Mouse (Mus musculus): ENCODE measurements around the gene Pgap3.

The Pgap3 gene

DNA sequence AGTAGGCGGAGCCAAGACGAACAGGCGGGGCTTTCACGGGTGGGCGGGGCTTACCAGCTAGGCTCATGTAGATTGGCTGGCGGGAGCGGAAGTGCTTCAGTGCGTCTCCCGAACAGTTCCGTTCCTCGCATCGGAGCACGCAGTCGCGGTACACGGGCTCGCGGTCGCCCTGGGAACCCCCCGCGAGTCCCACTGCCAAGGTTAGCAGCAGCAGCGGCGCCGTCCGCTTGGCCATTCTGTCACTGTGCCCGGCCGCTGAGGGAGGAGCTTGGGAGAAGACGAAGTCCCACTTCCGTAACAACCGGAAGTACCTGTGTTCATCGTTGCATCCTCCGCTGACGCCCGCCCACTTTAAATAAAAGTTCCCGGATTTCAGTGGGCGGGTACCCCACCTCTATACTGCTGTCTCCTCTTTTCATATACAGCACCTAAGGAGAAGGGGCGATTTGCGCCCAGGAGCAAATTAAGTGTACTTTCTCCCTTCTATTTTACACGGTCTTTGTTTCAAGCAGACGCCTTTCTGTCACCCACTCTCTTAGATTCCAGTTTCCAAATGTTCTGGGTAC lies at the start of gene Pgap3:
TSS of gene Pgap3 (minus strand) at position 330 of the 566 bp plus-strand sequence.
- peak; percentile 90 for DNase-seq

DNA sequence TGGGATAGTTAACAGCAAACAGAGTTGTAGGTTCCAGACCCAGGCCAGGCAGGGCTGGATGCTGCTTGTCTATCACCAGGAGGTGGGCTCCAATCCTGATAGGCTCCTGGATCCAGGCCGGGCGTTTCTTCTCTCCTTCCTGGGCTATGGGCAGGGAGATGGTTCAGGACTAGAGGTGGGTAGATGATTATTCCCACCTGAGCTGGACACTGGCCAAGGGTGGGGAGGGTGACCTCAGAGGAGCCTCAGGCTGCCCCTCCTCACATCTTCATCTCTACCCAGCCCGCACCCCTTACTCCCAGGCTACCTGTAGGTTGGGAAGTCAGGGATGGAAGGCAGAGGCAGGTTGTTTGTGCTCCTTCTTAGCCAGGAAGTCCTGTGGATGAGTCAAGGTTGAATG lies 49.1 kb upstream of the Pgap3 start:
- DNase-seq: no peak

DNA sequence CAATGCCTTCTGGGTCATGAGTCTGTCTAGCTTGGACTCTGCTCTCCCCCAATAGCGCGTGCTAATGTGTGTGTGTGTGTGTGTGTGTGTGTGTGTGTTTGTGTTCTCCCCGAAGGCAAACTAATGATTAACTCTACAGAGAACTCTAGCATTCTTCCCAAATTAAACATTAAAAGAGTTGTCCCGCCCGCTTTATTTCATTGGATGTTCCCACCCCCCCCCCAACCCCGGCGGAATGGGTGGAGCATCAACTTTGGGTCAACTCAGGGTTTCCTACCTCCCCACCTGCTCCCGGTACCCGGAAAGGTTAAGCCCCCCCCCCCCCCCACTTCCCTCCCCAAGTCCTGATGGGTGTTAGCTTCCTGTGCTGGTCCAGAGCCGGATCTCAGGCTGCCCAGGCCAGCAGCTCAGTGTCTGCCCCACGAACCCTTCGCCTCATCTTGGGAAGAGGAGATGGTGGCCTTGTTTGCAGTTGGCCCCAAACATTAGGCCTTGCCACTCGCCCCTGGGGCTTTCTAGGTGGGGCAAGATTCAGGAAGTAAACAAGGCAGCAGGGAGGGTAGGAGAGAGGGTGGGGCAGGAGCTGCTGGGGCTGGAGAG lies 48.0 kb upstream of the Pgap3 start:
- DNase-seq: peak; percentile 63

DNA sequence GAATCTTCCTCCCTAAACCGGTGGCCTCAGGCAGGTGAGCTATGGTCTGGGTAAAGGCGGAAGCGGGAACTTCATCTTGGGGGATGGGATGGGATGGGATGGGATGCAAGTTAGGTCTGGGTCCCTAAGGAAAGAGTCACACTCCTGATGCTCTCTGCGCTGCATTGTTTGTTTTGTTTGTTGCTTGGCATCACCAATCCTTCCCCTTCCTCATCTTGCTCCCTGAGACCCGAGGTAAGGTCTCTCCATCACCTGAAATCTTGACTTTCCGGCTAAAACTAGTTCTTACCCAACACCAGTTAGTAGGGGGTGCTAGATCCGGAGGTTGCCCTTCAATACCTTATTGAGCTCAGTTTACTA lies 47.2 kb upstream of the Pgap3 start:
- DNase-seq: no peak

DNA sequence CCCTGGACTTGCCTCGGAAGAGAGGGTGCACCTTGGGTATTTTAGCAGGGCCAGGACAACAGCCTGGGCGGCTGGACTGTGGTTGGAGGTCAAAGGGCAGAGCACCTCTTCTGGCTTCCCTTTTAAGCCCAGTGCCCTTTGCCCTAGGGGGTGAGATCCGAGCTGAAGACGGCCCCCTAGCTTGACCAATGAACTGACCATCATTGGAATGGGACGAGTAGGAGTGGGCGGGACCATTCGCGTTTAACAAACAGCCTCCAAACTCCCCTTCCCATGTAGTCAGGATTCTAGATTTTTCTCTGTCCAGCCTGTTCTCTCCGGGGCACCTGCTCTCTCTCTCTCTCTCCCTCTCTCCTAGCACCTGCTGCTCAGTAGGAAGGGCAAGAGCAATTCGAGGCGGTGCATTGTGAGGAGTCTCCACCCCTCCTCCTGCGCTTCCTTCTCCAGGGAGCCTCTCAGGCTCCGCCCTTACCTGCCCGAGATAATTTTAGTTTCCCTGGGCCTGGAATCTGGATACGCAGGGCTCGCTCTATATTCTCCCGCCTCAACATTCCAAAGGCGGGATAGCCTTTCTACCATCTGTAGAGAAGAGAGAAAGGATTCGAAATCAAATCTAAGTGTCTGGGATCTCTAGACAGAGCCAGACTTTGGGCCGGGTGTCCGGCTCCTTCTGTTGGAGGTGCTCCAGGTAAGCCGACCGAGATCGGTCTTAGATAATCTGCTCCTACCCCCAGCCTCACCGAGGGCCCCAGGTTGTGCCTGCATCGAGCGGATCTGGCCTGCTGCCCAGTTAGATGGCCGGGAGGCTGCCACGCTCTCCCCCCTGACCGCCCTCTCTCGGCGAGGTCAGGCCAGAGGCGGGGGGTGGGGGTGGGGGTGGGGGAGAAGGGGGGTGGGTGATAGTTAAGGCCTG lies 46.5 kb upstream of the Pgap3 start:
- peak; percentile 87 for DNase-seq

DNA sequence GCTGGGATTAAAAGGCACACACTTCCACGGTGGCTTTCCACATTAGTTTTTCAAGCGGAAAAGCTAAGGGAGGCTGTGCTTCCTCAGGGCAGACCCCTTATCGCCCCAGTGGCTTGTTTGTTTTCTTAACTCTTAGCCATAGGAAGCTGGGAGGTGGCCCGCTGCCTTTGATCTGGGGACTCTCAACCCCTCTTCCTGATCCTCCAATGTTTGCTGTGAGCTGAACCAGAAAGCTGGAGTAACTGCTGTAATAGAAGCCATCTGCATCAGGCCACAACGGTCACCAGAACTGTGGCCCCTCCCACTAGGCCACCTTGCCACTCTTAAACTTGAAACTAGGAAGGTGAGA lies 45.9 kb upstream of the Pgap3 start, which contains the start of gene Grb7:
TSS of gene Grb7 (plus strand) at position 182 of the 349 bp plus-strand sequence.
- no peak for DNase-seq

DNA sequence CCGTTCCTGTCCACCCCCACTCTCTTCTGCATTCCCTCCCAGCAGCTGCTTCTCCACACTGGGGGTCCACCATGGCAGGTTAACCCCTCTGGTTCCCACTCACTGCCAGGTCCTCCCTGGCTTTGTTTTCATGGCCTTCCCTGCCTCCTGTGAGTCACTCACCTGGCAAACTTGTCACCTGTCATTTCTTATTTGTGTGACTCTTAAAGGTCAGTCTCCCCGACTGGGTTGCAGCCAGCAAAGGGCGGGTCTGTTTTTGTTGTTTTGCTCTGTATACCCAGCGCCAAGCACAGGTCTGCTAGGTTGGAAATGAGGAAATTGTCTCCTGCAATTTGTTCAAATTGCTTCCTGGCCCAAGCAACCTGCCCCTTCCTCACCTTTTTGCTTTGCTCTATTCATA lies 45.4 kb upstream of the Pgap3 start:
- peak; percentile 57 for DNase-seq

DNA sequence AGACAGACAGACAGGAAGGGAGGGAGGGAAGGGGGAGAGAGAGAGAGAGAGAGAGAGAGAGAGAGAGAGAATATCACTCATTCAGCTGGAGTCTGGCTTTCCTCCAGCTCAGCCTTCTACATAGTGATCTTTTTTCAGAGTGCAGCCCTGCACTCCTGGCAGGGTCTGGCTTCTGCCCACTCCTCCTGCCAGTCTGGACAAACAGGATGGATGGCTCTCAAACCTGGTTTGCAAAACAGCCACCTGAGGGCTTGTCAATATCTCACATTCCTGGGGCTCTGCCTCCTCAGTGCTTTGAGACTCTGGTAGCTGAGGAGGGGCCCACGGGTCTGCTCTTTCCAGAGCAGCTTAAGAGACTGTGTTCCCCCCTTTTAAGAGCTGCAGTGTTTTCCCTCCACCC lies 44.9 kb upstream of the Pgap3 start:
- DNase-seq: peak; percentile 50

DNA sequence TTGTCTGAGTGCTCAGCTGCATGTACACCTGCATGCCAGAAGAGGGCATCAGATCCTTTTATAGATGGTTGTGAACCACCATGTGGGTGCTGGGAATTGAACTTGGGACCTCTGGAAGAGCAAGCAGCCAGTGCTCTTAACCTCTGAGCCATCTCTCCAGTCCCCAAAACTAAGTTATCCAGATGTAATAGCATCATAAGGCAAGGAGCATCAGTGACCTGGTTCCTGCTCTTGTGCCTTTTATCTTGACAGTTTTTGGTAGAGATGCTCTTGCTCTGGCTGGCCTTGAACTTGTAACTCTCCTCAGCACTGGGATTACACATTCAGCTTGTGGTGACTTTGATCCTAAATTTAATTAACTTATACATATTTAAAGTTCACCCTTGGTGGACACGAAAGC lies 43.4 kb upstream of the Pgap3 start:
- DNase-seq: no peak

DNA sequence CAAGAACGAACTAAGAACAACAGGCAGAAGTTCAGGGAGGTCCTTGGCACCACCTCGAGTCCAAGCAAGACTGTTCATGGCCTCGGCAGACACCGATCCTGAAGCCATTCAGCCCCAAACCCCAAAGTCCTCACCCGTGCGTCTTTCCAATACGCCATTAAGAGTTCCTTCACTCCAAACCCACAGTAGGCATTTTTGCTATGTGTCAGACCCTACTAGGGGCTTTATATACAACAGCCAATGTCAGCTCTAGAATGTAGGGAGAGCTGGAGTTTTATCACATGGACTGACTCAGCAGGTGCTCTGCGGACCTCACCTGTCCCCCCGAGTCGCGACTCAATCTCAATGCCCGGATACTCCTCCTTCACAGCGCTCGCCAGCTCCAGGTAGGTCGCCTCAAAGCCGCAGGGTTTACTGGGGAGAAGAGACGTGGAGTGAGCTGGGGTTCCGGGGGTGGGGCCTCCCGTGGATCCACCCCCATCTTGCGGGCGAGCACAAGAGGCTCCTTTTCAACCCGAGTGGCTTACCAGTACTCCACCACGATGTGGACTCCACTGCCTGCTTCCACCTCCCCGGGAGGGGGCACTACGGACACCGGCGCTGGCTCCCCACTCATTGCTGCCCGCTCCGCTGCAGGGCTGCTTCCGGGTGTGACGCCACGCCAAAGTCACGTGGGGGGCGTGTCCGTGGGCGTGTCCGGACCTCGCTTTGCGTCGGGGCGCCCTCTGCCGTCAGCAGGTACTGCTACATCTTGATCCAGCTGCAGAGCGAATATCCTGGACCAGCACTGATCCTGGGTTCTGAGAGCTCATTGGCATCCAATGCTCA lies 38.3 kb upstream of the Pgap3 start, which contains the start of gene Mien1:
TSS of gene Mien1 (minus strand) at position 661 of the 828 bp plus-strand sequence.
- DNase-seq: peak; percentile 94

DNA sequence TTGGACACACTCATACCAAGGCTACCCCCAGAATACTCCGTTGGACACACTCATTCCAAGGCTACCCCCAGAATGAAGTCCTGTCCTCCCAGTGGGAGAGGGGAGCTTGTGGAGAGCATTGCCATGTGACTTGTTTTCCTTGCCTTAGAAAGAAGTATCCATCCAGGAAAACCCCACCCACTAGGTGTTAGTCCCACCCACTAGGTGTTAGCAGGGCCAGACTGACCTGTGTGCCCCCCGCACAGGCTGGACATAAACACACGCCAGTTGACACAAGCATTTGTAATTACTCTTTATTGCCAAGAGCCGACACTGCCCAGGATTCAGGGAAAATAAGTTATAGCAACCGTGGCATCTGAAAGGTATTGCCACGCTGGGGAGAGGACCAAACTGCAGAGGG lies 37.2 kb upstream of the Pgap3 start:
- no peak for DNase-seq

DNA sequence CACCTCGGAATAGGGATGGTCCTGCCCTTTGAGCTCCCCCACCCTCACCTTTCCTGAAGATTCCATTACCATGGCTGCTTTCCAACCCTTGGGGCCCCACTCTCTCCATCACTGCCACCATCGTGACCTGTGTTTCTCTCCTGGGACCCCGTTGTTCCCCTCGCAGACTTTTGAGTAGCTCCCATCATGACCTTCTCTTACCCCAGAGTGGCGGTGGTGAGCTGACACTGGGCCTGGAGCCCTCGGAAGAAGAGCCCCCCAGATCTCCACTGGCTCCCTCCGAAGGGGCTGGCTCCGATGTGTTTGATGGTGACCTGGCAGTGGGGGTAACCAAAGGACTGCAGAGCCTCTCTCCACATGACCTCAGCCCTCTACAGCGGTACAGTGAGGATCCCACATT lies 35.4 kb upstream of the Pgap3 start:
- DNase-seq: no peak

DNA sequence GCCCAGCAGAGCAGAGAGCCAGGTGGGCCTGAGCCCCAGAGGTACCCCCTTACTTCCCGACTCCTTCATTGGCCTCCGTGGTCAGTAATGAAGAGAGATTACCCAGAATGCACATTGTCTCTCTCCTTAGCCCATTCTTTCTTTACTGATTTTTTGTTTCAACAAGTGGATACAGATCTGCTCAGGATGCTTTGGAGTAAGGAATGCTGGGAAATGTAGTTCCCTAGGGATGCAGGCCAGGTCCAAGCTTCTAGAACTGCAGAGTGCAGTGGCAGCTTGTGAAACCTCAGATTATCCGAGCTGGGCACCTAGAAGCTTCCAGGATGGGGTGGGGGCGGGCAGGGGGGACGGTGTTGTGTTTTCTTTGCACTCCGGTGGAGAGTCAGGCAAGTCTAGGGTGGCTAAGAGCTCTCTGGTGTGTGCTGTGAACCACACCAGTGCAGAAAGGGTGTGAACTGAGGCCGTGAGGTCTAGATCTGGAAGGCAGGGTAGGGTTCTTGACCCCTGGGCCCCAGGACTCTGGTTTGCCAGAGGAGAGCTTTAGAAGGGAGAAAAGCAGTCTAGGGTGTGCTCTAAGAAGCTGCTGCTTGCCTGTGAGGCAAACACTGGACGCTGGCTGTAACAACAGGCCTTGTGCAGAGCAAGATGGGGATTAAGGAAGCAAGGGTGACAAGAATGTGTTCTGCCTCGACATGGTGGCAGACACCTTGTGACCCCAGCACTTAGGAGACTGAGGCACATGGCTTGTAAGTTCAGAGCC lies 31.6 kb upstream of the Pgap3 start:
- DNase-seq: no peak

DNA sequence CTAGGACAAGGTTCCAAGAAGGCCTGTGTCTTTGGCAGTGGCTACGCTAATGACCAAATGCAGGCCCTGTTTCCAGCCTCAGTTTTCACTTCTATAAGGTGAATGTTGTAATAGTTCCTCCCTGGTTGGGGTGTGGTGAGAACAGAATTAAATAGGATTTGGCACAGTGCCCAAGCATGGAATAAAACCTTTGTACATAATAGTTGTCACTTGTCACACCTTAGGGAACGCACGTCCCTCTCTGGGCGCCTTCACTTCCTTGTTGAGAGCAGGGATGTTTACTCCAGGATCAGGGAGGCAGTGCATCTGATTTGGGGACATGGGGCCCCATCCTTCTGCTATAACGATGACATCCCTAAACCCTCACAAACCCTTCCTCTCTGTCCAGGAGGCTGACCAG lies 28.1 kb upstream of the Pgap3 start:
- no peak for DNase-seq

DNA sequence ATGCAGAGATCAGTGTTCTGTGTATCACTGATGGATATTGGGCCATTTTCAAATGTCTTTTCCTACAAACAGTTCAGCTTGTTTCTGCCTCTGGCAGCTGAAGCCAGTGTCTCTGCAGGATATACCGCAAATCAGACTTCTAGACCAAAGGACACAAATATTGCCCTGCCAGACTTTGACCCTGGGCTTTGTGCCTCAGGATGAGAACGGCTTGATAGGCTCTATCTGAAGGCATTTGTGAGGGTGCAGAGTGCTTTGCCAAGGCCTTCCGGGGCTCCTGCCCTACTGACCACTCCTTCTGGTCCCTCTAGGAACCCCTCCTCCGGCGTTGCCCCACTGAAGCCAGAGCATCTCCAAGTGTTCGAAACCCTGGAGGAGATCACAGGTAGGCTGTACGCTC lies 26.3 kb upstream of the Pgap3 start:
- DNase-seq: no peak

DNA sequence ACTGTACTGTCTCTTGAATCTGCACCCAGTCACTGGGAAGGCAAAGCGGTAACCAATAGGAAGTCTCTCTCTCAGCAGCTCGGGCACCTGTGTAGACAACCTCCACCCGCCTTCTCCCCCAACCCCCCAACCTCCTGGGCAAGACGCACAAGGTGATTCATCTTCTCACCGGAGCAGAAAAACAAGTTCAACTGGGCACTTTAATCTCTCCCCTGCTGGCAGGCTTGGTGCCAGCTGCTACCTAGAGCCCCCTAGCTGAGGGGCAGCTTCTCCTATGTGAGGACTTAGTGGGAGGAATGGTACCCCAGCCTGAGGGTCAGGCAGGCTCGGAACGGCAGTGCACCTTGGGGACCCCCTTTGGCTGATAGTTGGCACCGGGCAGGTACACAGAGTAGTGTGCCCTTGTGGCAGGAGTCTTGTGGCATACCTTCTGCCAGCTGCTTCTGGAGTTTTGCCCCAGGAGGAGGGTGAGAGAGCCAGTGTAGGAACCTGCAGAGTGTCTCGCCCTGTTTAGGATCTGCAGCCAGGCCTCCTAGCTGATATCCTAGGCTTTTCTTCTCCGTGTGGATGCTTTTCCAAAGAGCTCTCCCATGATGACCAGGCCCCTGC lies 18.8 kb upstream of the Pgap3 start:
- DNase-seq: peak; percentile 71

DNA sequence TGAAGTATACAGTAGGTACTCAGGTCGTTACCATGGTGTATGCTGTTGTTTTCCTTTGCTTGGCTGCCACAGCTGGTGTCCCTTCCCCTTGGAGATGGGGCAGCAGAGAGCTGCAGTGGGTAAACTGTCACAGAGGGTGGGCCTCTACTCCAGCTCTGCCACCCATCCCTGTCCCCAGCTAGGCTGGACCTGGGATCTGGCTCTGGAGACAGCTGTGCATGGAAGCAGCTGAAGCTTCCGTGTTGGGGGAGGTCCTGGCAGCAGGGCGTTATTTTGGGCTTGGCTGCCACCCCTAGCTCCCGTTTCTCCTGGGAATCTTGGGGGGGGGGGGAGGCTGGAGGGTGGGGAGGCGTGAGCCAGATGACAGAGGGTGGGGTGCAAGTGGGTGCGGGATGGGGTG lies 18.0 kb upstream of the Pgap3 start:
- DNase-seq: no peak

DNA sequence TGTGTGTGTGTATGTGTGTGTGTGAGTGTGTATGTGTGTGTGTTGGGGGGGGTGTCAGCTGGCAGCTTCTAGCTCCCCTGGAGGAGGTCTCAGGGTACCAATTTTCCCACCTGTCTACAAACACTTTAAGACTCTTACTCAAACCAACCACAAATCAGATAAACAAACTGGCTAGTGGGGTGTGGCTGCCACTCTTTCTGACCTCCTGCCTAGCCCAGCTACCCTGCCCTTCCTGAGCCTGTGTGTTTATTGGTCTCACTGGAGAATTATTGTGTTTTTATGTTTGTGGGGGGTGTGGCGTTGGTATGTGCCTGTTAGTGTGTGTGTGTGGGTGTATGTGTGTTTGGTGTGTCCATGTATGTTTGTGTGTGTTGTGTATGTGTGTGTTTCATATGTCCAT lies 16.8 kb upstream of the Pgap3 start:
- DNase-seq: peak; percentile 37

DNA sequence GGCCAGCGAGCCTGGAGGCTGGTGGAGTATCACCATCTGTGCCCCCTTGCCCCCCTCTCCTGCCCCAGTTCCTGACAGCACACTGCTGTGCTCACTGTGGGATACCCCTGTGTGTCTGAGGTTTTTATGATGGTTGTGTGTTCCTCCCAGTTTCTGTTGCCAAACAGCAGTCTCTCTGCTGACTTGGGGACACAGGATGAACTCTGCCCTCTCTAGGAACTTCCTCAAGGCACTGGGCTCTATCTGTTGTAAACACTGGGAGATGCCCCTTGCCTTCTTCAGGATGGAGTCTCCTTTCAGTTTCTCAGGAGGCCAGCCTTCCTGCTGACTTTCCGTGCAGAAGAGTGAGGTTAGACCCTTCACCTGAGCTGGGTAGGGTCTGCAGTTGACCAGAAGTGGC lies 13.9 kb upstream of the Pgap3 start:
- no peak for DNase-seq

DNA sequence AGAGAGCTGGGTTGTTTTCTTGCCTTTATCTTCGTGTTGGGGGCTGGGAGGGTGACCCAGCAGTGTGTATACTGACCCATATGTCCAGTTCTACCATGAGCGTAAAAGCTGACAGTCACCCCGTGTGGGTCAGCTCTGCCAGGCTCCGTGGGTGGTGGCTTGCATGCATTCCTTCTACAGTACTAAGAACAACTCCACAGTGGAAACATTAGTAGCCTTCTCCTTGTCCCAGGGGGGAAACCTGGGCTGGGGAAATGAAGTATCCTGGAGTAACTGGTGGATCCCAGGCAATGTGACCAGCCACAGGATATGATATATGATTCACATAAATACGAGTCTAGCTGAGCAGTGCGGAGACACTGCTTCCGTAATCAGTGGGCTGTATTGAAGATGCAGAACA lies 13.4 kb upstream of the Pgap3 start:
- DNase-seq: no peak

DNA sequence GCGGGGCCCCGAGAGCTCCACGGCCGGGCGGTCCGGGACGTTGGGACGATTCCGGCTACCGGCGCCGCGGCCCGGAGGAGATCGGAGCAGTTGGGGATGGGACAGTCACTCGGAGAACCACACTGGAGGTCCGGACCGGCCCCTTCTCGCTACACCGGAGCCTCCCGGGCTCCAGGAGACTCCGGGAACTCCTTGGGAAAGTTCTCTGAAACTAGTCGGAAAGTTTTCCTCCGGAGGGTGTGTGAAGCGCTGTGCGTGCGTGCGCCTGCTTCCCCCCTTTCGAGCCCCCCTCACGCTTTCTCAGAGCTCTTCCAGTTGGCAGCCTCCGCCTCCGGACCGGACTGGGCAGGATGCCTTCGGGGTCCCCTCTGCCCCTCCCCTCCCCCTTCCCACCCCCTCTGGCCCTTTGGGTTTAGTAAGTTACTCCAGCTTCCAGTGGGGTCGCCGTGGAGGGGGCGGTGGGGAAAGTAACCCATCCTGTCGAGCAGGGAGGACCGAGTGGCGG lies 12.6 kb upstream of the Pgap3 start:
- DNase-seq: peak; percentile 30

DNA sequence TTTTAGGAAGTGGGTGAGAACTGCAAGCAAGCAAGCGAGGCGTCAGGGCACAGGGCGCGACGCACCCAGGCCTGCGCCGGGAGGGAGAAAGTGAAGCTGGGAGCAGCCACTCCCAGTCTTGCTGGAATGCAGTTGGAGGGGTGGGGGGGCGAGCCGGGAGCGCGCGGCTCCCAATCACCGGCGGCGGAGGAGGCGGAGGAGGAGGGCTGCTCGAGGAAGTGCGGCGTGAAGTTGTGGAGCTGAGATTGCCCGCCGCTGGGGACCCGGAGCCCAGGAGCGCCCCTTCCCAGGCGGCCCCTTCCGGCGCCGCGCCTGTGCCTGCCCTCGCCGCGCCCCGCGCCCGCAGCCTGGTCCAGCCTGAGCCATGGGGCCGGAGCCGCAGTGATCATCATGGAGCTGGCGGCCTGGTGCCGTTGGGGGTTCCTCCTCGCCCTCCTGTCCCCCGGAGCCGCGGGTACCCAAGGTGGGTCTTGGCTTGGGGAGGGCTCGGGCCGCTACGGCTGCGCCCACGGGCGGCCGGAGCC lies 12.0 kb upstream of the Pgap3 start, which contains the start of gene Erbb2:
TSS of gene Erbb2 (plus strand) at position 198 of the 524 bp plus-strand sequence.
- DNase-seq: peak; percentile 85
